Mouse (Mus musculus) bone marrow macrophage, adult 2 months (primary cell): Measurements from ENCODE around the gene Eif6.

Experiments
- CTCF ChIP-seq: IDR thresholded peaks from 2 replicates; pipeline ENCODE4 v1.5.1; 2012; ENCODE audit warnings: low read depth, mild to moderate bottlenecking, low read length, moderate library complexity
- POLR2A ChIP-seq: IDR thresholded peaks from 2 replicates; pipeline ENCODE4 v1.6.1; 2012; ENCODE audit warnings: mild to moderate bottlenecking, low read depth, low read length, borderline replicate concordance

DNA sequence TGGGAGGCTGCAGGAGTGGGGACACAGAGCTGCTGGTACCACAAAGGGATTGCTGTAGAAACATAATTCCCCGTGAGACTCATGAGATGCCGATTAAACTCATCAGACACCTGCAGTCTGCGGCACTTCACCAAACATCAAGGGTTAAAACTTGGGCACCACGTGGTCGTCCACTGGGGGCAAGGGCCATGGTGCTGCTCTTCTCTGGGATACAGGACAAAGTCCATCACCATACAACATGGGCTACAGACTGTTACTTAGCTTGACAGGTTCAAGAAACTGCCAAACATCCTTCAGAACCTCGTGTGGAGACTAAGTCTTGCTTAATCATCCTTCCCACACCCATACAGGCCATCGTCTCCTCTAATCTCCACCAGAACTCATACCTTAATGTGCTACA, 33.4 kb upstream of the Eif6 start:
- TF ChIP-seq CTCF (no peak), POLR2A (no peak)
